Mouse (Mus musculus): Measurements from ENCODE around the gene Spry1.

Gene Spry1

DNA sequence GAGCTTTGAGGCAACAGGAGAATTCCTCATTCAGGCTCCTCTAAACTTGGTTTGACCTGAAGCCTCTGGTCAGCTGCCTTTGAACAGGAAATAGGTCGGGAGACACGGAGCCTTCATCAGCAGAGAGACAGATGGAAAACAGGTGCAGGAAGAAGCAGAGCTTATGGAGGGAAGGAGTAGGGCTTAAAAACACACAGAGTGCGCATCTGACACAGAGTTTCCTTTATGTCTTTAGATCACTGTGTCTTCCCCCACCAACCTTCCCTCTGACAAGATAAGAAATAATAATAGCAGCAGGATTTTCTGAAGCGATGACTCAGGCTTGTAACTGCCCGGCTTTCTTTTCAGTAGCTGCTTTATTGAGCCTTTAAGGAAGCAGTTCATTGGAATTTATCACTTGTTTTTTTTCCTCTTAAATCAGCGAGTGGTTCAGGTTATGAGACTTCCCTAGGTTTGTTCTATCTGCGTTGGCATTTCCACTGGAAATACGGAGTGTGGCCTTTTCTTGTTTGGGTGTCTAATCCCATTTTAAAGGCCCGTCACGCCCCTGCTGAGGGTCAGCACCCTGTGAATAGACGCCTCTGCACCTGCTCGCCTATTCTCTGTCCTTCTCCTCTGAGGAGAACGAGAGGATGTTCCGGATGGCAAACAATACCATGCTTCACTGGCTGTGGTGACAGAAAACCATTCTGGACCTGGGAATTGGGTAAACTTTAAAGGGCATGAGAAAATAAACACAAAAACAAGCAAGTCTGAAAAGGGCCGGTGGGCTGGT is 32.7 kb downstream of the Spry1 start:
- DNase-seq, result no peak

DNA sequence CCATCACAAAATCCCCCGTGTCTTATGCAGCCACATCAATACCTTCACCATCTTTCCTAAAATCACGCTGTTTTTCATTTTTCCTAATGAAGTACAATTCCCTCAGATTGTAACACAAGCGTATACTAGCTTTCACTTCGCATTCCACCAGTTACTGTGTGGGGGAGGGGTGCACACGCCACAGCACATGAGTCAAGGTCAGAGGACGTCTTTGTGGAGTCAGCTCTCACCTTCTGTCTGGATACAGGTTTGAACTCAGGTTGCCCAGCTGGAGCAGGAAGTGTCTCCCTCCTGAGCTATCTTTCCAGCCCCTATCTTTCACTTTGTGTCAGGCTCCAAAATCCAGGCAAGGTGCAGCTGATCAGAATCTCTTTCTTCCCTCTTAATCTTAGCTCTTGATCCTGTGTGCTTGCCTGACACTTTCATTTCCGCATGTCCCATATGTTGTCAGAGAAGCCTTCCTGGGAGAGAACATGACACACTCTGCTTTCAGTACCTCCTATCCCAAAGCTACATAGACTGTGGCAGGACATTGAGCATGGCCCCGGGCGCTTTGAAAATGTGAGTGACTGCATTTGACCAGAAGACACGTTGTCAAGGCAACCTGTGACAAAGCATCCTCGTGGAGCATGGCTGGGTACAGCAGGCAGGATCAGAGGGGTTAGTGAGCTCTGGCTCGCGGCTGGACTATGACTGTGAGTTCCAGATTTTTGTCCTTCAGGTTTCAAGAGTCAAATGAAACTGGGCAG is 33.9 kb downstream of the Spry1 start:
- DNase-seq, result no peak

DNA sequence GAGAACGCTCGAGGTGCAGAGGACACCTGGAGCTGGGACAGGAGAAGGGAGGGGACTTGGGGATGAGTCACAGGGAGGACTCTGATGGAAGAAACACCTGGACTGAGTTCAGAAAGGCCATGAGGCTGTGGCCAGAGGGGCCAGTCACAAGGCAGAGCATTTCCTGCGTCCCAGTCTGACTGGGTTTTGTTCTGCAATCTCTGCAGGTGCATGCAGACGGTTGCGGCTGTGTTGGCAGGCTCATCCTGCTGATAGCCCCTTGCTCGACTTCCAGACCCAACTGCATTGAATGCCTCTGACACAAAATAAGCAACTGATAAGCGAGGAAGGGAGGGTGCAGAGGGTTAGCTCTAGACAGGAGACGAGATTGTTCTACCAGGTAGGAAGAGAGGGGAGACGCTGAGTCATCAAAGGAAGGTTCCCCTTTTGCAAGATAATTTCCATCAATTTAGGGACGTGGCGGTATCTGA is 35.3 kb downstream of the Spry1 start:
- no peak for DNase-seq

DNA sequence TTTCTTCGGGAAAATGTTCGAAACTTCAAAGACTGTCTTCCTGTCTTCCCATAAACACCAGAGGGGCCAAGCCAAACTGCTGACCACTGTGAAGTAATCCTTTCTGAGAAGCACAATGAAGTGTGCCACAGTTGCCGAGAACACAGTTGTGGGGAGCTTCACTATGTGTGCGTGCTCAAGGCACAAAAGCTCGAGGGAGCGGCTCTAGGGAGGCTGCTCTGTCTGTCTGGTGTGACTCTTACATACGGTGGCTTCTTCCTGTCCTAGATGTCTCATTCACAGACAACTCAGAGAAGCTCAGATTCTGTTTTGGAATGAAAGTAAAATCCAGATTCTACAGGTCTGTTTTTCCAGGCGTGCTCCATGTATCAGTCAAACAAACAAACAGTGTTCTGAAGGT is 36.5 kb downstream of the Spry1 start:
- no peak for DNase-seq

DNA sequence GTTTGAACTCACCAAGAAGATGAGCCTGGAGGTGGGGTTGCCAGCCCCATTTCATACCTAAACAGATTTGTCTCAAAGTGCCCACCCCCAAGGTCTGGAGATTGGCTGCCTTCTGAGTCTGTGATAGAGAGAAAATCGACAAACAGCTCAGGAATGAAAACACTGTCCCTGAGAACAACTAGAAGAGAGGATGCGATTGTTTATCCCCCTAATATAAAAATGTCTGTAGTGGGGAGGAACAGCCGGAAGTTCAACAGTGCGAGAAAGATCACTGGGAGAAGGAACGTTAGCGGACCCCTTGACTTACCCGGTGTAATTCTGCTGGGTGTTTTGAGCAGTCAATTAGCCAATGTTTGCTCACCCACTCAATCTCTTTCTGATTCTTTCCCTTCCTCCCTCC is 46.5 kb downstream of the Spry1 start:
- no peak for DNase-seq

DNA sequence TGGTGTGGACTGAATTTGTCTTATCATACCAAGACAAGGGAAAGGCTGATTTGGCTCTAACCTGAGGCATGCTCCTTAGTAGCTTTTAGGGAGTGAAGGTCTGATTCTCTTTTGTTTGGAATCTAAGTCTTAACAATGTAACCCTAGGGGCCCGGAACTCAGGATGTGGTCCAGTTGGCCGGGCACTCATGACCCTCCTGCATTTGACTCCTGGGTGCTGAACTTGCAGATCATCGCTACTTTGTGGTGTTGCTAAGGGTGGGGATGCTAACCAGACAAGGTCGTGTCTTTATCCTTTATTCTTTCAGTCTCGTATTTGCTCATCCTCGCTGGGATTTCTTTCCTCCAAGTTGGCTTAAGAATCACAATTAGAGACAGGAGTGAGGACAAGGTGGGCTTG is 47.0 kb downstream of the Spry1 start:
- no peak for DNase-seq

DNA sequence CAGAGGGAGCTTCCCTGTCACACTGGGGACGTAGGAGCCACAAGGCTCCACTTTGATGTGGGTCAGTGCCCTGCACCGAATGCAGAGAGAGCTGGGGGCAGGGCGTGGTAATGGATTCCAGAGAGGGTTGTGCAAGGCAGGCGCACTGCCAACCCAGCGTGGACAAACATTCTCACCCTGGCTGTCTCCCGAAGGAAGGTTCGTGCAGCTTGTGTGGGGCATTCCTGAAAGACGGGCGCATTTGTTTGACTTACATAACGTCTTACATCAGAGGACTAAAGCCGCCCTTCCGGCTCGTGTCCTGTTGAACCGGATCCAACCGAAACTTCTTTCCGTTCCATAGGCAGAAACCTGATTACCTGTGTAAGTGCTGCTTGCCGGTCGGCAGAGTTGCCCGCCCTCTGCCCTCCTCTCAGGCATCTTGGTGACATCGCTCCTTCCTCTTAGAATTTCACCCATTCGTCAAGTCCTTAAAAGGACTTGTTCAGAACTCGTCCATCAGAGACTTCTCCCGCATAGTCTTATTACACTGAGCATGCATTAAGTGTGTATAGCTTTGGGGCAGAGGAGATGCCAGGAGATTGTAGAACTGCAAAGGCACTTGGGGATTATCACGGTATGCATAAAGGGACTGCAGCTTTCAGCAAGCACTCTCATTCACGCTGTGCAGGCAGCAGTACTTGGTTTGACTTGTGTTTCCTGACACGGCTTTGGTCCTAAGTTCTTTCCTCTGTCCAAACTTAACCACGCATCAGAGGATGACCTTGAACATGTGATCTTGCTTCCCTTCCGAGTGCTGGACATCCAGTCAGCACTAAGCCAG is 47.6 kb downstream of the Spry1 start:
- DNase-seq, result peak in 1 of 2 experiments; percentile 26

DNA sequence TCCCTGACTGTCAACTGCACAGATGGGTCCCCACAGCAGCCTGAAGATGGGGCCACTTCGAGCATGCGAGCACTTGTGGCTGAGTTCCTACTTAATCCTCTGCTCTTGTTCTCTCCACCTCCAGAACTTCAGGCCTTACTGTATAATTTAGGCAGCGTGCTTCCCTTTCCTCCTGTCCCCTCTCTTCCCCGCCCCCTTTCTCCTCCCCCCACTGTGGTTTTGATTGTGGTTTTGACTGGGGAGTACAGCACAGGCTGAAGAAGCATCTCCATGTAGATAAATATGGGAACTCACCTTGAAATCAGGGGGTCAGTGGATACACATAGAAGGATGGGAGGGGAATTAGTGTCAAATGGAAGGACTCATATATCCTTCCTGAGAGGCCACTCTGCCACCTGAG is 53.2 kb downstream of the Spry1 start:
- no peak for DNase-seq

DNA sequence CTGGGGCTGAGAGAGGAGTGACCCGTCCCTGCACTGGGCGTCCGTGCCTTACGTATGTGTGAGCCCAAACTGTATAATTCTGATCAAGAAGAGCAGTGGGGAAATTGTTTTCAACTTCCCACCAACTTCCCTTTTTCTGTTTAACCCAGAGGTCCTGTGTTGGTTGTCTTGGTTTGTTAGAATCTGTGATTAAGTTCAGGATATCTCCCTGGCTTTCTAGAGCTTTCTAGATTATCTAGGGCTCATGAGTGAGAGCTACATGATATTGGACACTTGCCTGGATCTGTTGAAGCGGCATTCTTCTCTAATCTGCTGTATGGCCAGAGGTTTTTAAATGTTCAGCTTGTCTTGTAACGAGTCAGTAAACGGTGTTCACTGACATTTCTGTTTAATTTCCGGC is 53.8 kb downstream of the Spry1 start:
- no peak for DNase-seq

Measured in spleen, adult 18-20 months (tissue).